Mouse (Mus musculus): ENCODE results near the gene Milr1.
"Not testable (repeated sequence)": the region's sequence is repeated elsewhere in the genome, so short reads cannot be mapped to it uniquely, and the experiment has no call there.

The Milr1 gene

DNA sequence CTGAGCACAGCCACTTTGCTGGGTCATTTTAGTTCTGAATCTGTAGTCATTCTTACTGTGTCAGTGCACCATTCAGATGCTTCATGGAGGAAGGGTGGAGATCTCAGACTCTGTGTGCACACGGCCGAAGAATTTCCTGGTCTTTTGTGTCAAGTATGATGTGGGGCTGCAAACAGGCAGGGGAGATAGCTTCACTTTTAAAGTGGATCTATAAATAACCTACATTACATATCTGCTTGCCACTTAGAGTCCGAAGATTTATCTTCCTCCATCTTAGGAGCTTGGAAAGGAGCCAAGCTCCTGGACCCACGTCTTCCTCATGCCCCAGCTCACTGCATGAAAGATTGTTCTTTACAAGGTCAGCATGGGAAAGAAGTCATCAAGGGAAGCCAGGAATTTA is 20.3 kb upstream of the Milr1 start:
- no peak for DNase-seq (ENCODE audit: low spot score)

DNA sequence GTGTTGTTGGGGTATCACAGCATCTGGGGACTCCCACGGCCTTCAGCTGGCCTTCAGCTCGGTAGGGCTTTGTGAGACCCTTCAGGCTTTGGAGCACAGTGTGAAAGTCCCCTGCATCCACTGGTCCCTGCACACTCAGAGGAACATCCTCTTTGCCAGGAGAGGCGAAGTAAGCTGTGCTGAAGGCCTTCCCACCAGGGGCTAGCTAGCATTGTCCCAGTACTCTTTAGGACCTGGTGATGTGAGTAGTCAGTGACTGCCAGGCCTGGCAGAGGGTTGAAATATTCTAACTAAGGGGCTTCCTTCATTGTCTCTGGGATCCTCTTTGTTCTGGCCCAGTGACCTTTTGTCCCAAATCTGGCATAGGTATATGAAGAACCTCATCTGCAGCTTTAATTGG is 14.4 kb upstream of the Milr1 start:
- DNase-seq (ENCODE audit: low spot score): no peak

DNA sequence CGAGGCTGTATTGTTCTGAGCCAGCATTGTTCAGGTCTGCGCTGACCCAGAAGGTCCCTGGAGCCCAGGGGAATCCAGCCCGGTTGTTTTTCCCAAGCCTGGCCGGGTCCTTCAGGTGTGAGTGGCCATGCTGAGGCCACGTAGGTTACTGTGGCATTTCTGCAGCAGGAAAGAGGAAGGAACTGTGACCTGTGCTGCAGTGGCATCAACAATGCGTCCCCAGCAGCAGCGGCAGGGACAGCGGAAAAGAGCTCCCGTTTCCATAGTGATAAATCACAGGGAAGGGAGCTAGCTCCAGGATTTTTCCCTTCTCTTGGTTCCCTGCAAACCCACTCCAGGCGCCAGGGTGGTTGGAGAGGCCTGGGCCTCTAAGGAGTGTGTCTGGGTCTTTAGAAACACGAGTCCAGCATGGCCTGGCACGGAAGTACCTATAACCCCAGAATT is 13.8 kb upstream of the Milr1 start:
- DNase-seq (ENCODE audit: low spot score): no peak

DNA sequence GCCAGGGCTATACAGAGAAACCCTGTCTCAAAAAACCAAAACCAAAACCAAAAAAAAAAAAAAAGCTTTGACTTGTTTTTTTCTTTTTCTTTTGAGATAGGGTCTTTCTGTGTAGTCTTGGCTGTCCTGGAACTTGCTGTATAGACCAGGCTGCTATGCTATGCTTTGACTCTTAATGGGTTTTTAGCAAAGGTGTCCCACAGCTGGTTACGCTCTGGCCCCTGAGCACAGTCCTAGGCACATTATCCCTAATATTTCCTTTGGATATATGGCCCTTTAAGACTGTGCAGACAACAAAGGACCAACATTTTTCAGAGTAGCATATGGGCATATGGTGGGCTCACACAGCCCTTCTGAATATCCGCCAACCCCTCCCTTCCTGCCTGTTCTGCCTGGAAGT is 11.9 kb upstream of the Milr1 start:
- DNase-seq (ENCODE audit: low spot score): no peak

DNA sequence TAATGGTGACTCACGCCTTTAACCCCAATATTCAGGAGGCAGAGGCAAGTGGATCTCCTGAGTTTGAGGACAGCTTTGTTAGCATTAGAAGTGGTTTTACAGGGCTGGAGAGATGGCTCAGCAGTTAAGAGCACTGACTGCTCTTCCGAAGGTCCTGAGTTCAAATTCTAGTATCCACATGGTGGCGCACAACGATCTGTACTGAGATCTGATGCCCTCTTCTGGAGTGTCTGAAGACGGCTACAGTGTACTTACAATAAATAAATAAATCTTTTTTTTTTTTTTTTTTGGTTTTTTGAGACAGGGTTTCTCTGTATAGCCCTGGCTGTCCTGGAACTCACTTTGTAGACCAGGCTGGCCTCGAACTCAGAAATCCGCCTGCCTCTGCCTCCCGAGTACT is 10.3 kb upstream of the Milr1 start:
- DNase-seq (ENCODE audit: low spot score): not testable (repeated sequence)

DNA sequence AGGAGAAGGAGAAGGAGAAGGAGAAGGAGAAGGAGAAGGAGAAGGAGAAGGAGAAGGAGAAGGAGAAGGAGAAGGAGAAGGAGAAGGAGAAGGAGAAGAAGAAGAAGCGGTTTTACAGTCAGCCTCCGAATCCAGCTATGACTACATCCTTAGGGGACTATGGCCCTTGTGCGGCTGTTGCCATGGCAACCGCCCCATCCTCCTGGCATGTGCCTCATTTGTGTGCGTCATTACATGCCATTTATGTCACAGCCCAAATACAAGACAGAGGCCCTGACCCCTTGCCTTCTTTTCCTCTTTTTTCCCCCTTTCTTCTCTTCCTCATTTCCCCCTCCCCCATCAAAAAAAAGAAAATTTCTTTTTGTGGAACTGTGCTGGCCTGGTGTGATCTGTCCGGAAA is 9.8 kb upstream of the Milr1 start:
- DNase-seq (ENCODE audit: low spot score): peak; percentile 29

DNA sequence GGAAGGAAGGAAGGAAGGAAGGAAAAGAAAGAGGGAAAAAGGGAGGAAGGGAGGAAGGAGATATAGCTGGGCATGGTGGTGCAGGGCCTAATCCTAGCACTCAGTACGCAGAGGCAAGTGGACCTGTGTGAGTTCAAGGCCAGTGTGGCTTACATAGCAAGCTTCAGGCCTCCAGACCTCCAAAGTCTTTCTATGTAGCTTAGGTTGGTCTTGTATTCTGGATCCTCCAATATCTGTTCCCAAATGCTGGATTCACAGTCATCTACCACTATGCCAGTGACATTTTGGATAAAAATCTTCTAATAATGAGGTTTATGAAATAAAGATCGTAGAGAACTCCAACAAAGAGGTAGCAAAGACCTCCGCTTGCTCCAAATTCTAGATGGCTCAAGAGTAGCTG is 9.2 kb upstream of the Milr1 start:
- no peak for DNase-seq (ENCODE audit: low spot score)

DNA sequence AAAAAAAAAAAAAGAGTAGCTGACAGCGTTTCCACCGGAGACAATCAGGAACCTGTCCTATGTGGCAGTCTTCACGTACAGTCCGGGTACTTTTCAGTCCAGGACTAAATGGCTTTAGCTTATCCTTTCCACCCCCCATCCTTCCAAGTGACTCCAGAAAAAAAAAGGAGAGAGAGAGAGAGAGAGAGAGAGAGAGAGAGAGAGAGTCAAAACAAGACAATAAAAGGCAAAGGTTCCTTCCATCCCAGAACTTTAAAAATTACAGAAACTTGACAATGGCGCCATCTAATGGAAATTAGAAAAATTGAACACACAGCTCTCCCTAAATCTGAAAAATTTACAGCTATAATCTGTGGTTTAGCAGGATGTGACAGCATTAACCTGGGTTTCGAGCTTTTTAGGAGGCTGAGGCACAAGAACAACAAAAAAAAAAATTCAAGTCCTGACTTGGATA is 8.6 kb upstream of the Milr1 start:
- DNase-seq (ENCODE audit: low spot score): peak; percentile 68

DNA sequence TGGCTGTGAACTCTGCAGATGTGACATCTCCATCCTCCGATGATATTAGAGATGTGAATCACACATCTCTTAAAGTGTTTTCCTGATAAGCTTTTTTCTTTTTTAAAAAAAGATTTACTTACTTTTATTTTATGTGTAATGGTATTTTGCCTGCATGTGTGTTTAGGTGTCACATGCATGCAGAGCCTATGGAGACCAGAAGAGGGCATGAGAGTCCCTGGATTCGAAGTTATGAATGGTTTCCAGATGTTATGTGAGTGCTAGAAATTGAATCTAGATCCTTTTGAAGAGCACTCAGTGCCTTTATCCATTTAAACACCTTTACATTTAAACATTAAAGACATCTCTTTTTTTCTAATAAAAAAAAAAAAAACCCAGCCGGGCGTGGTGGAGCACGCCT is 6.1 kb upstream of the Milr1 start:
- DNase-seq (ENCODE audit: low spot score): no peak

DNA sequence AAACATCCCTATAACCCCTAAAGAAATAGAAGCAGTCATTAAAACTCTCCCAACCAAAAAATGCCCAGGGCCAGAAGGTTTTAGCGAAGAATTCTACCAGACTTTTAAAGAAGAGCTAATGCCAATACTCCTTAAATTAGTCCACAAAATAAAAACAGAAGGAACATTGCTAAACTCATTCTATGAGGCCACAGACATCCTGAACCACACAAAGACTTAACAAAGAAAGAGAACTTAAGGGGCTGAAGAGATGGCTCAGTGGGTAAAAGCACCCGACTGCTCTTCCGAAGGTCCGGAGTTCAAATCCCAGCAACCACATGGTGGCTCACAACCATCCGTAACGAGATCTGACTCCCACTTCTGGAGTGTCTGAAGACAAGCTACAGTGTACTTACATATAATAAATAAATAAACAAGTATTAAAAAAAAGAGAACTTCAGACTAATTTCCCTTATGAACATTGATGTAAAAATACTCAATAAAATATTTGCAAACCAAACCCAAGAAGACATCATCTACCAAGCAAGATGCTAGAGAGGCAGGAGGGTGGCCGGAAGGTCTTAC is 1.4 kb upstream of the Milr1 start:
- not testable (repeated sequence) for DNase-seq (ENCODE audit: low spot score)

DNA sequence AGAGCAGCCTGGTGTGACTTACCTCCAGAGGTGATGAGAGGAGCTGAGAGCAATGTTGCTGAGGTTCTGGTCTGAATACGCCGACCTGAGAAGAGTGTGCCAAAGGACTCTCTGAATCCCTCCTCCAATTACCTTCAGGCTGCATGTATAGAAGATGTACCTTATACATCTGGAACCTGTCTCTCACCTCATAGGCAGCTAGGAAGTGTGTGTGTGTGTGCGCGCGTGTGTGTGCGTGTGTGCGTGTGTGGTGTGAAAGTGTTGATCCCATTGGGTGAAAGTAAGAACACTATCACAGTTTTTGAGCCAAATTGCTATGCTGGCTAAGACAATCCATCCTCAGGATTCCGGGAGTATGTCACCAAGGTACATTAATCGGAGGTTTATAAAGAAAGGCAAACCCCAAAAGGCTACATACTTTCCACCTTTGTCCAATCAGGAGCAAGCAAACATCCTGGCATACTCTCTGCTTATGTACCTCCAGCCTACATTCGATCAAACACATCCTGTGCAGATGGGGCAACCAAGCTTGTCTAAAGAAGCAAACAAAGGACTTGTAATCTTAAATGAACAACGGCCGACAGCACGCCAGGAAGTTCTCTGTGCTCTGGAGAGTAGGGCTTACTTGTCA is 790 bp upstream of the Milr1 start, which contains the start of gene Pecam1:
TSS of gene Pecam1 (minus strand) at position 508 of the 631 bp plus-strand sequence.
- no peak for DNase-seq (ENCODE audit: low spot score)

DNA sequence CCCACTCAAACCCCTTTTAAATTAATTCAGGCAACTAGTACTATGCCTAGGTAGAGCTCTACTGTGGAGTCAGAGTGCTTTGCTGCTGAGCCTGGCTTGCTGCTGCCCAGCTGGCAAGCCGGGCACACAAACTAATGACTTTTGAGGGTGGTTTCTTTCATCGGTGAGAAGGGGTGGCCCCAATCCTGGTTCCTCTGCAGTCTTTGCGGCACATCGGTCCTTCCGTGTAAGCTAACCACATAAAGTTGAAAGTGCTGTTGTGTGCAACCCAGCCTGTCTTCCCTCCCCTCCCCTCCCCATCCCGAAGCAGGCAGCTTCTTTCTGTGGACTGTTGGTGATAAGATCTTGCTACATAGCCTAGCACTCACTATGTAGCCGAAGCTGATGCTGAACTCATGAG is 1.1 kb downstream of the Milr1 start:
- peak; percentile 21 for DNase-seq (ENCODE audit: low spot score)

DNA sequence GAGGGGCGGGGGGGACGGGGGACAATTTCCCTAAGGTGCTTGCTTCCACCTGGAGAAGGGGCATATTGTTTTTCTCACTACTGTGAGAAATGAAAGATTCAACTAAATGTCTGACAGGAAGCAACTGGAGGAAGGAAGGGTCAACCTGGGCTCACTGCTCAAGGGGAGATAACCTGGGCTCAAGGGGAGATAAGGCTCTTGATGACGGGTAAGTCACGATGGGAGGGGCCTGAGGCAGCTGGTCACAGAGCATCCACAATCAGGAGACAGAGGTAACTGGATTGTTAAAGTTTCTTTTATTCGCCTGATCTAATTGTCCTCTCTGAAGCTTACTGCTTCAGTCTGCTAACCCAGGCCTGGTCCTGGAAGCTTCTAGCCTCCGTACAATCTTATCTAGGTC is 2.3 kb downstream of the Milr1 start:
- DNase-seq (ENCODE audit: low spot score): no peak

DNA sequence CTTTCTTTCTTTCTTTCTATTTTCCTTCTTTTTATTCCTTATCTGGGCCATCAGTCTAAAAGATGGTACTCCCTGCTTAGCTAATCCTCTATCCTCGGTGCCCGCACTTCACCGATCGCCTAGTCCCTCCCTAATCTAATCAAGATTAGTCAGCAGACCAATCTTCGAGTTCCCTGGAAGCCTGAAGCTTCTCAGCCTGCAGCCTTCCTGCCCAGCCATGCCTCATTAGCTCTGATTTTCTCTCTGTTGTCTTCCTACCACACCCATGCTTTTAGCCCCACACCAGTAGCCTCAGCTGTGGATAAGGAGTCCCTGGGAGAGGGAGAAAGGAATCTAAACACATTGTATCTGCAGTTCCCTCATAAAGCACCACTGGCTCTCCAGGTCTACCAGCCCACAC is 4.6 kb downstream of the Milr1 start:
- peak; percentile 66 for DNase-seq (ENCODE audit: low spot score)

DNA sequence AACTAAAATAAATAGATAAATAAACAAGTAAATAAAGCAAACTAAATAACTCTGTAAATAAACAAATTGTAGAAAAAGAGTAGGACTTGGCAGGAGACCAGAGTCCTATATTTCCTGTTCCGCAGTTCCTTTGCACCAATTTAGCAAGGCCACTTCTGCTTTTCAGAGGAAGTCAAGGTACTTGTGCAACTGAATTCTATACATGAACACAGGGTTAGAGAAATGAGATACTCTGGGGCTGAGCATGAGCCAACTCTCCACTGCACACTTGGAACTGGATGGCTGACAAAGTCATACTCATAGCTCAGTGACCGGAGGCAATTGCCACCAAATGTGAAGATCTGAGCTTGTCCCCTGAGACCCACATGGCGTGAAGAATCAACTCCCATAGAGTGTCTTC is 8.0 kb downstream of the Milr1 start:
- no peak for DNase-seq (ENCODE audit: low spot score)

DNA sequence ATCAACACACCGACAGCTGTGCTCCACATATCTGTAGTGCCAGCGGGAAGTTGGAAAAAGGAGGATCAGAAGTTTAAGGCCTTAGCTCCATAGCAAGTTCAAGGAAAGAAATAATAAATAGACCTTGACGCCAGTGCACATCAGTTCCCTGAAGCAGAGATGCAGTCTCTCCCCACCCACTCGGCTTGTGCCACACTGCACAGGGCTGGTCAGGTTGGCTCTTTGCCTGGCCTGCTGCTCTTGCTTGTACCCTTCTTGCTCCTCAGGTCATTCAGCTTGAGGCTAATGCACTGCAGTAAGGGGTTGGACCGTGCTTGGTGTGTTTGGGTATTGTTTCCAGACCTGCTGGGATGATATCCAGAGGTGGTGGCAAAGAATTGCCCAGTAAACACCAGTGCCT is 9.5 kb downstream of the Milr1 start:
- DNase-seq (ENCODE audit: low spot score): no peak

DNA sequence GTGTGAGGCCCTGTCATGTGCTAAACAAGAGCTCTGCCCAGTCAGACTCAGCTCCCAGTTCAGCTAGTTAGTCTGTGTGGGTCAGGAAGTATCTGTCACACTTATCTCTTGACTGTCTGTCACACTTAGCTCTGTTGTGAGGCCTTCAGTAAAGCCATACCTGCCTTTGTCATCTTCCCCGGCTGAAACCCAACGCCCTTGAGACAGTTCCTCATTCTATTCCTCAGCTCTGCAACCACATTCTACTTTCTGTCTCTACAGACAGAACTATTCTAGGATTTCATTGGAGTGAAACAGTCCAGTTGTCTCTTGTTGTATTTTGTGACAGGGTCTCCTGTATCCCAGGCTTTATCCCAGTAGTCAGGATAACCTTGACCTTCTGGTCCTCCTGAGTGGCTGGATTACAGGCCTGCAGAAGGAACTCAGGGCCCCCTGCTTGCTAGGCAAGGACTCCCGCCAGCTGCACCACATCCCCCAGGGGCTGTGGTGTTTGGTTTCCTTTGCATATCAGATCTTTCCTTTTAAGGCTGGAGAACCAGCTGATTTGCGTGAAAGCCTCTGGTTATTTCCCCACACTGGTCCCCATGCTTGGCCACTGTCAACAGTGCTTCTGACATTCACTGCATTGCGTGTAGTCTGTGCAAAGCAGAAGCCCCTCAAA is 11.2 kb downstream of the Milr1 start:
- DNase-seq (ENCODE audit: low spot score): peak; percentile 51

DNA sequence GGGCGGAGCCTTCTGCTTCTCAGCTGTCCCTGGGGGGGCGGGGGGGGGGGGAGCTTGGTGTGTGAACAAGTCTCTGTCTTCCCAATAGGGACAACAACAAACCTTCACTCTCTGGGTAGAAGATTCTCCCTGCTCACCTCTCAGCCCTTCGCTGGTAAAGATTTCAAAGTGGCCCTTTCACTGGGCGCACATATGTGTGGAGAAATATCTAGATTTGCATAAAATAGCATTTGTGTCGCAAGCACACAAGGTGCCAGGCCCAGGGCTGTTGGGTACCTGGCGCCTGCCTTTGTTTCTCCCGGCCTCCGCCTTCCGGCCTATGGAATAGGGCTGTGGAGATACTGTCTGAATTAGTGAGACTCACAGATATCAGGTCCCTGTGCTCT is 11.8 kb downstream of the Milr1 start:
- no peak for DNase-seq (ENCODE audit: low spot score)

DNA sequence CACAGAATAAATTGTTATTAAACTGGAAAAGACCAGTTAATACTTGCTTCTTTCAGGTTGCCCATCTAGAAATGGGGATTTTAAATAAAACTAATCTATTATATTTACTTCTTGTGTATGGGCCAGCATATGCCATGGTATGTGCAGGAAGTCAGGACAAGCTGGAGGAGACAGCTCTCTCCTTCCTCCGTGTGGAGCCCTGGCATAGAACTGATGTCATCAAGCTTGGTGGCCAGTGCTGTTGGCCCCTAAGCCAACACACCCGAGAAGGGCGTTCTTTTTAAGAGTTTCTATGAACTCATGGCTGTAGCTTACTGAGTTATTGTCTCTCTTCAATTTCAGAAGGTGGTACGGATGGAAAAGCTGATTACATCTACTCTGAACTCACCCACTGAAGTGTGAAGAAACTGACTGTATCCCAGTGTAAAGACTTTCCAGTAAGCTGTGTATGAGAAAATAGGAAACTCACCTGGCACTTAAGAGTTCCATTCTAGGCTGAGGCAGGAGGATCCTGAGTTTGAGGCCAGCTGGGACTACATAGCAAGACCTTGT is 15.7 kb downstream of the Milr1 start:
- no peak for DNase-seq (ENCODE audit: low spot score)

DNA sequence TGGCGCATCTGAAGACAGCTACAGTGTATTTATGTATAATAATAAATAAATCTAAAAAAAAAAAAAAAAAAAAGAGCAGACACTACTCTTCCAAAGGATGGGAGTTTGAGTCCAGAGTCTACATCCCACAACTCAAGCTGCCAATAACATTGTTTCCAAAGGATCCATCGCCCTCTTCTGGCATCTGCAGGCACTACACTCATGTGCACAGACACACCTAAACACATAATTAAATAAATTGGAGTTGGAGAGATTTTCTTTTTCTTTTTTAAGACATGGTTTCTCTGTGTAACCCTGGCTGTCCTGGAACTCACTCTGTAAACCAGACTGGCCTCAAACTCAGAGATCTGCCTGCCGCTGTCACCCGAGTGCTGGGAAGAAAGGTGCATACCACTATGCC is 16.5 kb downstream of the Milr1 start:
- no peak for DNase-seq (ENCODE audit: low spot score)

DNA sequence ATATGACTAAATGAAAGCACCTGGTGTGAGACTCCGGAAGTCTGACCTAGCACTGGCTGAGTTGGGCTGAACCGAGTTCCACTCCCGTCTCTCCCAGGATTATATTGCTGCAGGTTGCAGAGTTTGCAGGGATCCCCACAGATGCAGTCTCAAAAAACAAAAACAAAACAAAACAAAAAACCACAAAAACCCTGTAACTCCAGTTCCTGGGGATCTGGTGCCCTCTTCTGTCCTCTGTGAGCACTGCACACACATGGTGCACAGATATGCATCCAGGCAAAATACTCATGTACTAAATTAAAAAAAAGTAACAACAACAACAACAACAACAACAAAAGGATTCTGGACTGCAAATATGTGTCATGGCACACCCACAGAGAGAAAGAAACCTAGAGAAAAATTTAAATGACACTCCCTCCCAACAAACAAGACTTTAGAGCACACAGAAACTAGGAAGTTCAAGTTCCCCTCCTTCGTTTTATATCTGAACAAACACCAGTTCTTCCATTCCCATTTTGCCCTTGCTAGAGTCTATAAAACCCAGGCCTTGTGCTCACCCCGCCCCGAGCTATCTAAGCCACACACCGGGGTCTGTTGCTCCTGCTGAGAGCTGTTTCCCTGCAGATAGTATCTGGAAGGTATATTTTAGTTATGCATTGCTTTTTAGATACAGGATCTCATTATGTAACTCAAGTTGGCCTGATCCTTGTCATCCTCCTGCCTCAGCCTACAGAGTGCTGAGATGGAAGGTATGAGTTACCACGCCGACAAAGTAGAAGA is 19.4 kb downstream of the Milr1 start:
- no peak for DNase-seq (ENCODE audit: low spot score)

DNA sequence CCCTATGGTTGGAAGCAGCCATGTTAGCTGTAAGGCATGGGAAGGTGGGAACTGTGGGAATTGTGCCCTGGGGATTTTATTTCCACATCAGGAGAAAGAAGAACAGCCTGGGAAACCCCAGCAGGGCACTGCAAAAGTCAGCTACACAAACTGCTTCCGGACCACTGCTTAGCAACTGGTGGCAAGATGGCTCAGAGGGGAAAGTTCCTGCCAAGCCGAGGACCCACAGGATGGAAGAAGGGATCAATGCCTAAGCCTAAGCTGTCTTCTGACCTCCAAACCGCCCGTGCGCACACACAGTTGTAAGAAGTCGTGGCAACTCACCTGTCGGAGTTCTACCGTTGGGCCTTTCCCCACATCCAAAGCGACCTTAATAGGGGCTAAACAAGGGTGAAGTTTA is 22.0 kb downstream of the Milr1 start:
- no peak for DNase-seq (ENCODE audit: low spot score)

DNA sequence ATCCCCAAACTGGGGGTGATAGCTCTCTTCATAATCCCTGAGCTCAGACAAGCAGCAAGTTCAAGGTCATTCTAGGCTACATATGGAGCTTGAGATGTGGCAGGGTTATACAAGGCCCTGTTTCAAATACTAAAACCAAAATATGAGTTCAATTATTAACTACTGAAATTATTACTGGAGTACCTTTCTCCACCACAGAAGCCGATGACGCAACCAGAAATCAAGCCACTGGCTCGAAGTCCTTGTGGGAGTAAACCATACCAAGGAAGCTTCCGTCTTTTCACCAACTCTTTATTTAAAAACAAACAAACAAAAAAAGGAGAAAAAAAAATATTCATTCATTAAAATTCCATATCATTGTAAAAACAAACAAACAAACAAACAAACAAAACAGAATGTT is 25.9 kb downstream of the Milr1 start:
- no peak for DNase-seq (ENCODE audit: low spot score)
